Mouse (Mus musculus) urinary bladder, postnatal 10 days (tissue): ENCODE measurements around the gene Ttk.

Experiments used
- DNase-seq: peaks from one replicate; pipeline ENCODE4 v3.0.0; 2022; ENCODE audit warnings: low spot score

Gene Ttk

DNA sequence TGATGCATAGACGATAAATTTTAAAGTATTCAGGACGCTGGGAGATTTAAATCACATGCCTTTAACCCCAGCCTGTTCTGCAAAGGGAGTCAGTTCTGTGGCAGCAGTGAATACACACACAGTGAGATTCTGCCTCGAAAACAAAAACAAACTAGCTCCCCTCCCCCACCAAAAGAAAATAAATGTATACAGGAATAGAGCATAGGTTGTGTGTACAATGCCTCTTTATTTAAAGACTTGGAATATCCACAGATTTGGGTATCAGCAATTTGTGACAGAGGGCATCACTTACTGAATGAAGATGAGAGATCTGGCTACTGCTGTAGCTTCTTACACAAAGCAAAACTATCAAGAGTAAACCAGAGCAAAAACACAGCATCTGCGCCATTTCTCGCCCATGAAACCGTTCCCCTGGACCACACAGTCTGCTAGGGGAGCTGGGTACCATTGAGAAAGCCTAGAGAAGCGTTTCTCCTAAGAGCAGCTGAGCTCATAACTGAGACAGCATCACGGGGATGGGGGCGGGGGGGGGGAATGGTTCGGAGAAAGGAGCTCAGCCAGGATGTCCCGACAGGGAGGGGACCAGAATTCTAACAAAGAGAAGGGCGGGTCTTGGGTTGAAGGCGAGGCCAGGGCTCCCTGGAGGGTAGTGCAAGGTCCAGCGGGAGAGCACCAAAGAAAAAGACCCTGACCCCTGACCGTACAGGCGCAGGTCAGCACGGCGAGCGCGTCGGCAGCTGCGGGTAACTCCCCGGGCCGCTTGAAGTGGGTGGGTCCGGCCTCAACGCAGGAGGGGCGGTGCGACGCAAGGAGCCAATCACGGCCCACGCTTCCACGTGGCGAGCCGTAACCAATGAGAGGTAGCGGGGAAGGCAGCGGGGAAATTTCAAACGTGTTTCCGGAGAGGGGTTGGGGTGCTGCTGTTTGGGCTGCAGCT is at the start of gene Ttk:
TSS of gene Ttk (plus strand) at position 879 of the 937 bp plus-strand sequence.
- DNase-seq = peak; percentile 71

GRCm38 (mm10) chr9:83785501-83785900 is 49.0 kb upstream of the Ttk start:
- DNase-seq = no peak

DNA sequence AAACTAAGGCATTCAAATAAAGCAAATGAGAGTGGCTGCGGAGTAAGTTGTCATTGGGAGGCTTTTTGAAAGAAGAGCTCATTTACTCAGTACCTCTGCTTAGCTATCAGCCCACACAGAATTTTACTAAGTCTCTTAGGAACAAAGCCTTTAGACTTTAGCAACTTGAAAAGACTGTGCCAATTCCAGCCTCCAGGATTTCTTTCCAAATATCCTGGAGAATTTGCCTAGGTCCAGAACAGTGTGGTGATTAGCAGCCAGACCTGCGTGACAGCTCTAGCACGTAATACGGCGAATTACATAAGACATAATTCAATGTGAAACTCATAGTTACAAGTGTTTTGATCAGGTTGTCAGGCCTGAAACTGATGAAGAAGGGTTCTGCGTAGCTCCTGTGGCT is 45.2 kb upstream of the Ttk start:
- no peak for DNase-seq

GRCm38 (mm10) chr9:83796875-83797274 is 37.6 kb upstream of the Ttk start:
- no peak for DNase-seq

GRCm38 (mm10) chr9:83797898-83798297 is 36.6 kb upstream of the Ttk start:
- DNase-seq = no peak

DNA sequence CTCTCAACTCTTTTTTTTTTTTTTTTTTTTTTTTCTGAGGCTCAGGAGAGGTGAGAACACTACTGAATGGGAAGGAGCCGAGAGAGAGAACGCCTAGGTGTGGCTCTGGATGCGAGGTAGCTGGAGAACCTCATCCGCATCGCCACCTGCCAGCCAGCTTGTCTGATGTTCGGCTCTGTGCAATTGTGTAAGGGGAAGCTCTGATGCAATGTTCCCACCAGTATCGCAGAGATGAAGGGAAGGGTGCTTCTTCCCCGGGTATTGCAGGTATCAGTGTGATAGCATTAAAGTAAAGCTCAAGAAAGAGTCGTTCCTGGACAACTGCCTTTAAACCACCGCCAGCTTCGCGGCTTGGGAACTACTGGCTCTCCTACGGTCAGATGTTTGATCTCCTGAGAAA is 30.1 kb upstream of the Ttk start:
- no peak for DNase-seq

GRCm38 (mm10) chr9:83805164-83805976 is 29.1 kb upstream of the Ttk start:
- DNase-seq = no peak

- no peak for DNase-seq
Measured at GRCm38 (mm10) chr9:83805977-83806815, 28.3 kb upstream of the Ttk start, which contains the start of gene Elovl4. Gene Elovl4, minus strand, starts transcription at chr9:83806277.

GRCm38 (mm10) chr9:83807562-83807961 is 26.9 kb upstream of the Ttk start:
- no peak for DNase-seq

- no peak for DNase-seq
Measured at GRCm38 (mm10) chr9:83819188-83819587, 15.3 kb upstream of the Ttk start.

DNA sequence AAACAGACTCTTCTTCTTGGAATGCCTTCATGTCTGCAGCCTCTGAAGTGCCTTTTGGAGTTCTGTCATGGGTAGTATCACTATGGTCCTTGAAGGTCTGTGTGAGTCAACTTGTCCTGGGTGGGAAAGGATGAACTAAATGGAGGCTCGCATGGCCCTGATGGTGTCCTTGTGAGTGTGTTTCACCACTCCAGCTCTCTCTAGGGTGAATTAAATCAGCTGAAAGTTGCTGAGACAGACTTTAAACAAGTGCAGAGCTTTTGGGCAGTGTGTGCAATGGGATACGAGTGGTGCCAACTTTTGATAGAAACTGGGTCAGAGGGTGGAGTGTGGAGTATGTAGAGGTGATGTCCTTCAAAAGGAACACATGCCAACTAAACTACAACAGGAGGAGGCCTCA is 13.5 kb upstream of the Ttk start:
- DNase-seq = no peak

GRCm38 (mm10) chr9:83822925-83823324 is 11.6 kb upstream of the Ttk start:
- DNase-seq = no peak

- DNase-seq = no peak
Measured at GRCm38 (mm10) chr9:83829896-83830295, 4.6 kb upstream of the Ttk start.

DNA sequence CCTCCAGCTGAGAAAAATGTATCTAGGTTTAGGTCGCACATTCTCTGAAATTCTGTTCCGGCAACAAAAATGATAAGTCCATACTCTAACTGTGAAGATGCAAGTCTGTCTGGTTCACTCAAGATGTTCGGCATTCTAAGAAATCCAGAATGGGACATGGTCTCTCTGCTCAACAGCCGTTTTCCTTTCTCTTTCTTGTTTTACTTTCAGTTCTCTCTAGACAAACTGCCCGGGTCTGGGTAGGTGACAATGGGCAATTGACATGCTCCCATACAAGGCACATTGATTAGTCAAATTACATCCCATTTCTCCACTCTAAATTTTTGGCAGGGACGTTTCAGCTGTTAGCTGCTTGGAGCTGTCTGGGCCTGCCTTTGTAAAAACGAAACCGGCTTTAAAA is 3.3 kb upstream of the Ttk start:
- DNase-seq = no peak

GRCm38 (mm10) chr9:83834748-83835313 is 342 bp downstream of the Ttk start:
- no peak for DNase-seq

- DNase-seq = no peak
Measured at GRCm38 (mm10) chr9:83852464-83852863, 18.0 kb downstream of the Ttk start.

GRCm38 (mm10) chr9:83865165-83865564 is 30.7 kb downstream of the Ttk start:
- no peak for DNase-seq

- peak; percentile 24 for DNase-seq
Measured at GRCm38 (mm10) chr9:83882191-83882590, 47.7 kb downstream of the Ttk start.

GRCm38 (mm10) chr9:83886149-83886548 is 51.7 kb downstream of the Ttk start:
- DNase-seq = no peak

GRCm38 (mm10) chr9:83888214-83888613 is 53.7 kb downstream of the Ttk start:
- DNase-seq = no peak

GRCm38 (mm10) chr9:83893073-83893472 is 58.6 kb downstream of the Ttk start:
- no peak for DNase-seq
